Mouse (Mus musculus): ENCODE data around the gene Psmc5. TPM values are rescaled to one million over a fixed set of nuclear protein-coding genes. Genes with fewer than 3 reads are reported as not detected.
"Not testable (repeated sequence)": the region's sequence is repeated elsewhere in the genome, so short reads cannot be mapped to it uniquely, and the experiment has no call there.

Gene Psmc5
- 100 to 1,000 TPM; 148 to 174 TPM for total RNA-seq (2021)

- peak; percentile 97 for DNase-seq (ENCODE audit: extremely low spot score in 1 of 2, low spot score in 1 of 2)
These were observed at the start of gene Psmc5, which contains the start of gene Ftsj3 for GRCm38 (mm10) chr11:106255685-106256451. Gene Psmc5, plus strand, starts transcription at chr11:106256154. Gene Ftsj3, minus strand, starts transcription at chr11:106256079.

- no peak for DNase-seq (ENCODE audit: extremely low spot score in 1 of 2, low spot score in 1 of 2)
These were observed 43.2 kb upstream of the Psmc5 start for GRCm38 (mm10) chr11:106212771-106213170.

- DNase-seq (ENCODE audit: extremely low spot score in 1 of 2, low spot score in 1 of 2): no peak
These were observed 41.1 kb upstream of the Psmc5 start for GRCm38 (mm10) chr11:106214856-106215255.

- DNase-seq (ENCODE audit: extremely low spot score in 1 of 2, low spot score in 1 of 2): no peak
These were observed 40.5 kb upstream of the Psmc5 start for GRCm38 (mm10) chr11:106215450-106215859.

GRCm38 (mm10) chr11:106215927-106216729 lies 39.8 kb upstream of the Psmc5 start, which contains the start of gene Ccdc47:
Gene Ccdc47, minus strand, starts transcription at chr11:106216344.
- peak; percentile 80 to 83 for DNase-seq (ENCODE audit: extremely low spot score in 1 of 2, low spot score in 1 of 2)

- DNase-seq (ENCODE audit: extremely low spot score in 1 of 2, low spot score in 1 of 2): peak in 1 of 2 experiments; percentile 78
These were observed 39.0 kb upstream of the Psmc5 start, which contains the start of gene Ddx42 for GRCm38 (mm10) chr11:106216730-106217490. Gene Ddx42, plus strand, starts transcription at chr11:106216926.

GRCm38 (mm10) chr11:106220603-106221002 lies 35.4 kb upstream of the Psmc5 start:
- no peak for DNase-seq (ENCODE audit: extremely low spot score in 1 of 2, low spot score in 1 of 2)

GRCm38 (mm10) chr11:106233978-106234377 lies 22.0 kb upstream of the Psmc5 start:
- not testable (repeated sequence) for DNase-seq (ENCODE audit: extremely low spot score in 1 of 2, low spot score in 1 of 2)

- no peak for DNase-seq (ENCODE audit: extremely low spot score in 1 of 2, low spot score in 1 of 2)
These were observed 9.1 kb upstream of the Psmc5 start for GRCm38 (mm10) chr11:106246834-106247233.

- no peak for DNase-seq (ENCODE audit: extremely low spot score in 1 of 2, low spot score in 1 of 2)
These were observed 6.6 kb upstream of the Psmc5 start for GRCm38 (mm10) chr11:106249326-106249725.

GRCm38 (mm10) chr11:106254767-106255166 lies 1.2 kb upstream of the Psmc5 start:
- DNase-seq (ENCODE audit: extremely low spot score in 1 of 2, low spot score in 1 of 2): no peak

- DNase-seq (ENCODE audit: extremely low spot score in 1 of 2, low spot score in 1 of 2): no peak
These were observed 780 bp upstream of the Psmc5 start for GRCm38 (mm10) chr11:106255174-106255573.

- no peak for DNase-seq (ENCODE audit: extremely low spot score in 1 of 2, low spot score in 1 of 2)
These were observed 821 bp downstream of the Psmc5 start for GRCm38 (mm10) chr11:106256775-106257174.

GRCm38 (mm10) chr11:106260826-106261450 lies 5.0 kb downstream of the Psmc5 start:
- no peak for DNase-seq (ENCODE audit: extremely low spot score in 1 of 2, low spot score in 1 of 2)

GRCm38 (mm10) chr11:106263963-106264362 lies 8.0 kb downstream of the Psmc5 start:
- DNase-seq (ENCODE audit: extremely low spot score in 1 of 2, low spot score in 1 of 2): no peak

- no peak for DNase-seq (ENCODE audit: extremely low spot score in 1 of 2, low spot score in 1 of 2)
These were observed 9.0 kb downstream of the Psmc5 start for GRCm38 (mm10) chr11:106264988-106265387.

- no peak for DNase-seq (ENCODE audit: extremely low spot score in 1 of 2, low spot score in 1 of 2)
These were observed 9.6 kb downstream of the Psmc5 start for GRCm38 (mm10) chr11:106265570-106265969.

- DNase-seq (ENCODE audit: extremely low spot score in 1 of 2, low spot score in 1 of 2): no peak
These were observed 10.5 kb downstream of the Psmc5 start for GRCm38 (mm10) chr11:106266431-106266830.

GRCm38 (mm10) chr11:106267311-106267852 lies 11.4 kb downstream of the Psmc5 start:
- no peak for DNase-seq (ENCODE audit: extremely low spot score in 1 of 2, low spot score in 1 of 2)

GRCm38 (mm10) chr11:106267871-106268270 lies 11.9 kb downstream of the Psmc5 start:
- no peak for DNase-seq (ENCODE audit: extremely low spot score in 1 of 2, low spot score in 1 of 2)
